Mouse (Mus musculus): ENCODE measurements around the gene Ncl. TPM values are rescaled to one million over a fixed set of nuclear protein-coding genes. Genes with fewer than 3 reads are reported as not detected.

The Ncl gene
- polyA plus RNA-seq (2015; fragmentation: Nextera tagmentation; extraction: Ambion mirVana): 390 and 452 TPM in 2 replicates

- Histone ChIP-seq H3K4me2 (peak within 1 kb of the TSS; percentile 86), H3K9ac (peak within 1 kb of the TSS; percentile 94), H3K9me3 (no peaks in the 10 kb centered on the region), H3K27ac (peak within 1 kb of the TSS; percentile 100), H3K4me1 (peaks cover 22% of the 10 kb centered on the region), H3K27me3 (no peaks in the 10 kb centered on the region), H3K36me3 (peaks cover 35% of the 10 kb centered on the region), H3K4me3 (peak within 1 kb of the TSS; percentile 89)
- peak; percentile 98 for ATAC-seq (ENCODE audit: insufficient number of reproducible peaks, insufficient read depth, low FRiP score, low TSS enrichment, low read depth)
- WGBS: under 1% methylated on average over 102 of the region's 102 CpGs
Measured at GRCm38 (mm10) chr1:86358906-86359797, at the start of gene Ncl. TSS of gene Ncl (minus strand) at chr1:86359400.

- no peak overlapping the region for H3K4me2 ChIP-seq
- no peaks in the 10 kb centered on the region; the same call in 1 of the 2 replicates for H3K9me3 ChIP-seq
- ATAC-seq (ENCODE audit: insufficient number of reproducible peaks, insufficient read depth, low FRiP score, low TSS enrichment, low read depth): no peak
- peaks cover 11% of the 10 kb centered on the region for H3K4me1 ChIP-seq
- no peaks in the 10 kb centered on the region for H3K36me3 ChIP-seq
- no peak overlapping the region for H3K9ac ChIP-seq
- no peaks in the 10 kb centered on the region for H3K27me3 ChIP-seq
- H3K27ac ChIP-seq: no peak overlapping the region
- no peak overlapping the region for H3K4me3 ChIP-seq
- 80% methylated on average over 10 of the region's 10 CpGs for WGBS
Measured at GRCm38 (mm10) chr1:86408515-86408914, 49.3 kb upstream of the Ncl start.

GRCm38 (mm10) chr1:86406914-86407313 lies 47.7 kb upstream of the Ncl start:
- Histone ChIP-seq H3K27me3 (no peaks in the 10 kb centered on the region), H3K4me1 (peaks cover 11% of the 10 kb centered on the region), H3K4me2 (no peak overlapping the region), H3K27ac (no peak overlapping the region), H3K9me3 (no peaks in the 10 kb centered on the region; the same call in 1 of the 2 replicates), H3K9ac (no peak overlapping the region), H3K36me3 (no peaks in the 10 kb centered on the region), H3K4me3 (no peak overlapping the region)
- WGBS: 59% methylated on average over 8 of the region's 8 CpGs
- ATAC-seq (ENCODE audit: insufficient number of reproducible peaks, insufficient read depth, low FRiP score, low TSS enrichment, low read depth): no peak

GRCm38 (mm10) chr1:86406313-86406712 lies 47.1 kb upstream of the Ncl start:
- no peaks in the 10 kb centered on the region for H3K36me3 ChIP-seq
- no peak overlapping the region for H3K27ac ChIP-seq
- H3K4me3 ChIP-seq: no peak overlapping the region
- H3K4me1 ChIP-seq: peaks cover 11% of the 10 kb centered on the region
- no peak overlapping the region for H3K4me2 ChIP-seq
- H3K9ac ChIP-seq: no peak overlapping the region
- 71% methylated on average over 4 of the region's 4 CpGs for WGBS
- H3K9me3 ChIP-seq: no peaks in the 10 kb centered on the region; the same call in 1 of the 2 replicates
- no peaks in the 10 kb centered on the region for H3K27me3 ChIP-seq
- ATAC-seq (ENCODE audit: insufficient number of reproducible peaks, insufficient read depth, low FRiP score, low TSS enrichment, low read depth): no peak; the same call in 1 of the 2 replicates

GRCm38 (mm10) chr1:86404834-86405233 lies 45.6 kb upstream of the Ncl start:
- H3K27me3 ChIP-seq: no peaks in the 10 kb centered on the region
- H3K9ac ChIP-seq: no peak overlapping the region
- no peaks in the 10 kb centered on the region; the same call in 1 of the 2 replicates for H3K9me3 ChIP-seq
- H3K27ac ChIP-seq: no peak overlapping the region
- H3K4me1 ChIP-seq: peaks cover 4% of the 10 kb centered on the region; the same call in 1 of the 2 replicates
- no peak overlapping the region for H3K4me2 ChIP-seq
- WGBS: 62% methylated on average over 5 of the region's 5 CpGs
- ATAC-seq (ENCODE audit: insufficient number of reproducible peaks, insufficient read depth, low FRiP score, low TSS enrichment, low read depth): no peak
- no peak overlapping the region for H3K4me3 ChIP-seq
- H3K36me3 ChIP-seq: no peaks in the 10 kb centered on the region

GRCm38 (mm10) chr1:86400096-86400754 lies 41.0 kb upstream of the Ncl start:
- ATAC-seq (ENCODE audit: insufficient number of reproducible peaks, insufficient read depth, low FRiP score, low TSS enrichment, low read depth): no peak
- Histone ChIP-seq H3K9ac (no peak overlapping the region), H3K27me3 (no peaks in the 10 kb centered on the region), H3K9me3 (no peaks in the 10 kb centered on the region; the same call in 1 of the 2 replicates), H3K4me2 (no peak overlapping the region), H3K36me3 (no peaks in the 10 kb centered on the region), H3K4me1 (no peaks in the 10 kb centered on the region), H3K4me3 (no peak overlapping the region), H3K27ac (no peak overlapping the region)
- 71% methylated on average over 8 of the region's 8 CpGs for WGBS

GRCm38 (mm10) chr1:86399322-86399721 lies 40.1 kb upstream of the Ncl start:
- Histone ChIP-seq H3K27ac (no peak overlapping the region), H3K4me3 (no peak overlapping the region), H3K27me3 (no peaks in the 10 kb centered on the region), H3K36me3 (no peaks in the 10 kb centered on the region), H3K4me2 (no peak overlapping the region), H3K4me1 (no peaks in the 10 kb centered on the region), H3K9ac (no peak overlapping the region), H3K9me3 (no peaks in the 10 kb centered on the region)
- WGBS: 78% methylated on average over 3 of the region's 3 CpGs
- no peak for ATAC-seq (ENCODE audit: insufficient number of reproducible peaks, insufficient read depth, low FRiP score, low TSS enrichment, low read depth)

- 21% methylated on average over 7 of the region's 7 CpGs for WGBS
- no peak overlapping the region for H3K27ac ChIP-seq
- no peaks in the 10 kb centered on the region for H3K4me1 ChIP-seq
- no peak overlapping the region for H3K4me2 ChIP-seq
- no peak for ATAC-seq (ENCODE audit: insufficient number of reproducible peaks, insufficient read depth, low FRiP score, low TSS enrichment, low read depth)
- H3K27me3 ChIP-seq: no peaks in the 10 kb centered on the region
- H3K9me3 ChIP-seq: no peaks in the 10 kb centered on the region
- H3K4me3 ChIP-seq: no peak overlapping the region
- 0 out of 2 replicates have a peak overlapping the region, but pooled peaks have one; percentile 16 for H3K9ac ChIP-seq
- H3K36me3 ChIP-seq: no peaks in the 10 kb centered on the region
Measured at GRCm38 (mm10) chr1:86398222-86398621, 39.0 kb upstream of the Ncl start.

- Histone ChIP-seq H3K4me2 (no peak overlapping the region), H3K36me3 (no peaks in the 10 kb centered on the region), H3K27me3 (no peaks in the 10 kb centered on the region), H3K9ac (no peak overlapping the region), H3K9me3 (no peaks in the 10 kb centered on the region), H3K27ac (peak overlapping the region; percentile 39; the same call in 1 of the 2 replicates), H3K4me1 (no peaks in the 10 kb centered on the region), H3K4me3 (no peak overlapping the region)
- WGBS: 72% methylated on average over 8 of the region's 8 CpGs
- ATAC-seq (ENCODE audit: insufficient number of reproducible peaks, insufficient read depth, low FRiP score, low TSS enrichment, low read depth): no peak
Measured at GRCm38 (mm10) chr1:86397621-86398020, 38.4 kb upstream of the Ncl start.

- Histone ChIP-seq H3K27me3 (no peaks in the 10 kb centered on the region), H3K4me1 (peaks cover 3% of the 10 kb centered on the region), H3K36me3 (no peaks in the 10 kb centered on the region), H3K9me3 (no peaks in the 10 kb centered on the region), H3K4me2 (no peak overlapping the region), H3K27ac (no peak overlapping the region), H3K9ac (no peak overlapping the region), H3K4me3 (no peak overlapping the region)
- WGBS: 74% methylated on average over 7 of the region's 7 CpGs
- ATAC-seq (ENCODE audit: insufficient number of reproducible peaks, insufficient read depth, low FRiP score, low TSS enrichment, low read depth): no peak
Measured at GRCm38 (mm10) chr1:86395897-86396296, 36.7 kb upstream of the Ncl start.

- peaks cover 3% of the 10 kb centered on the region for H3K4me1 ChIP-seq
- H3K27me3 ChIP-seq: no peaks in the 10 kb centered on the region
- no peaks in the 10 kb centered on the region for H3K9me3 ChIP-seq
- no peak overlapping the region for H3K4me3 ChIP-seq
- no peak for ATAC-seq (ENCODE audit: insufficient number of reproducible peaks, insufficient read depth, low FRiP score, low TSS enrichment, low read depth)
- no peak overlapping the region for H3K27ac ChIP-seq
- no peaks in the 10 kb centered on the region for H3K36me3 ChIP-seq
- 87% methylated on average over 3 of the region's 3 CpGs for WGBS
- H3K9ac ChIP-seq: no peak overlapping the region
- no peak overlapping the region for H3K4me2 ChIP-seq
Measured at GRCm38 (mm10) chr1:86394246-86394645, 35.0 kb upstream of the Ncl start.
